Mouse (Mus musculus): ENCODE data around the gene Dcaf7. TPM values are rescaled to one million over a fixed set of nuclear protein-coding genes. Genes with fewer than 3 reads are reported as not detected.

The Dcaf7 gene
- total RNA-seq, 2 experiments from 2014 or later, result 60.3 to 60.5 TPM

DNA sequence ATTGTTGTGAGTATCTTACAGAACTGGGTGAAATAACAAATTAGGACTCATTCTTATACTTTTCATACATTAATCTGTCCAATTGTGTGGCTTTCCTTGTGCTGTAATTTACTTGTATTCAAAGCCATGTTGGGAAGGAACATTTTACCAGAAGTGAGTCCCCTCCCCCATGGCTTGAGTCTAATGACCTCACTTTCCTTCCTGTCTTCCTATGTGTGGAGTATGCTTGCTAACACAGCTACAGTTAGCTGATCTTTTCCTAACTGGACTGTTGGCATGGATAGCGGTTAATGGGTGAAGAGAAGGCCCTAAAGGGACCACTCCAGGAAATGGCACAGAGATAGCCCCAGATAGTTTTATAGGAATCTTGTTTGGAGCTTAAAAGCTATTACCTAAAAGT lies 61.6 kb downstream of the Dcaf7 start:
- DNase-seq (ENCODE audit: low spot score in 2 of 2), result no peak

DNA sequence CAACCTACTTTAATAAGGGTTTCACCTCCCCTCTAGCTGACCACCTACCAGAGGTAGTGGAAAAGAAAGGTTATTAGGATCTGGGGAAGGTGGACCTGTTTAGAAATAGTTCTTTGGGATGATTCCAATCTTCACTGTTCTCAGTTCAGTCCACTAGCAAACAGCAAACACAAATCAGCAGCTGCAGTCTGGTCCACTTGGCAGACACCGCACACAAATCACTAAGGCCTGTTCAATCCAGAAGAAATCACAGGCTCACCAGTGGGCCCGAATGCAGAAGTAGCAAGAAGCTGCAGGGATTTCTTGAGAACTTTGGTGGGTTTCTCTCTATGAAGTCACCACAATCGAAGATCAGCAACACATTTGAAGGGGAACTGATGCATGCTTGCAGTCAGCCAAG lies 66.2 kb downstream of the Dcaf7 start:
- DNase-seq (ENCODE audit: low spot score in 2 of 2), result no peak

DNA sequence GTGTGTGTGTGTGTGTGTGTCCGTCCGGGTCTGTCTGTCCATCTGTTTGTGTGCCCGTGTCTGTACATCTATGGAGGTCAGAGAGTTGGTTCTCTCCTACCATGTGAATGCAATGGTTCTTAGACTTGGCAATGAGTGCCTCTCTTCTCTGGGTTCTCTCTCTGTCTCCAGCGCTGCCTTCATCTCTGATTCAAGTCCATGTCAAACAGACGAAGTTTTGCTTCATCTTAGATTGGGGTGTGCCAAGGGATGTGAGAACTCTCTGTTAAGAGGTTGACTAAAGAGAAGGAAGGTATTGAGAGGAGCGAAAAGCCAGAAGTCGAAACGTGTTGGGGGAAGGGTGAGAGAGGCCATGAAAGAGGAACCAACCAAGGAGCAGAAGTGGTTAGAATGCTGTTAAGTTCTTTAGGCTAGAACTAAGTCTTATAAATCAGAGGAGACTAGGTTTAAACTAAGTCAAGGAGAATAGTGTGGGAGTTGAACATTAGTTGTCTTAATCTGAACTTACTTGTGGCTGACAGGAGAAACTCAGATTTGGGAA lies 69.4 kb downstream of the Dcaf7 start:
- no peak for DNase-seq (ENCODE audit: low spot score in 2 of 2)

Other genes starting within 250 kb of the Dcaf7 start
- 1 to 10 TPM; 4.9 to 5.0 TPM for gene Cyb561, start 83.5 kb upstream of the Dcaf7 start, total RNA-seq (2021)
- 10 to 100 TPM; 23.0 to 35.7 TPM for gene Ace, start 68.9 kb upstream of the Dcaf7 start, total RNA-seq (2021)
- not detected for gene Ace3, start 42.2 kb upstream of the Dcaf7 start, total RNA-seq (2021)
- gene Kcnh6, start 28.7 kb upstream of the Dcaf7 start, total RNA-seq (2021), result under 1 TPM in 1 of 2 experiments, not detected in 1; 0.31 TPM
- 10 to 100 TPM; 19.6 to 19.8 TPM for gene Taco1, start 29.2 kb downstream of the Dcaf7 start, total RNA-seq (2021)
- gene Map3k3, start 47.7 kb downstream of the Dcaf7 start, total RNA-seq (2021), result 10 to 100 TPM; 45.9 to 47.1 TPM
- not detected for gene Gm10840, start 124.0 kb downstream of the Dcaf7 start, total RNA-seq (2021)
- 10 to 100 TPM; 35.8 to 40.7 TPM for gene Limd2, start 124.0 kb downstream of the Dcaf7 start, total RNA-seq (2021)
- gene Strada, start 165.3 kb downstream of the Dcaf7 start, total RNA-seq (2021), result 10 to 100 TPM; 26.4 to 32.3 TPM
- gene Ccdc47, start 179.5 kb downstream of the Dcaf7 start, total RNA-seq (2021), result 10 to 100 TPM; 72.7 to 74.6 TPM
- 10 to 100 TPM; 46.1 to 47.3 TPM for gene Ddx42, start 180.1 kb downstream of the Dcaf7 start, total RNA-seq (2021)
- gene Ftsj3, start 219.2 kb downstream of the Dcaf7 start, total RNA-seq (2021), result 10 to 100 TPM; 32.6 to 34.6 TPM
- 100 to 1,000 TPM; 123 to 146 TPM for gene Psmc5, start 219.3 kb downstream of the Dcaf7 start, total RNA-seq (2021)
- 10 to 100 TPM; 36.6 to 38.1 TPM for gene Smarcd2, start 236.1 kb downstream of the Dcaf7 start, total RNA-seq (2021)
- under 1 TPM; 0.12 to 0.29 TPM for gene Tcam1, start 239.8 kb downstream of the Dcaf7 start, total RNA-seq (2021)